Mouse (Mus musculus) adrenal gland, postnatal 14 days (tissue): ENCODE measurements at regions not wholly inside any gene's neighbourhood (a gene's known extent, or its start where the extent isn't known, plus 50 kb on each side); places are given as distances from the start of the nearest gene placed in this dataset.
A peak's percentile ranks its signal among the peaks of the same experiment; 100 is the strongest.

Experiments
- DNase-seq: peaks from one replicate; pipeline ENCODE4 v3.0.0; 2021; ENCODE audit warnings: mixed read lengths

DNA sequence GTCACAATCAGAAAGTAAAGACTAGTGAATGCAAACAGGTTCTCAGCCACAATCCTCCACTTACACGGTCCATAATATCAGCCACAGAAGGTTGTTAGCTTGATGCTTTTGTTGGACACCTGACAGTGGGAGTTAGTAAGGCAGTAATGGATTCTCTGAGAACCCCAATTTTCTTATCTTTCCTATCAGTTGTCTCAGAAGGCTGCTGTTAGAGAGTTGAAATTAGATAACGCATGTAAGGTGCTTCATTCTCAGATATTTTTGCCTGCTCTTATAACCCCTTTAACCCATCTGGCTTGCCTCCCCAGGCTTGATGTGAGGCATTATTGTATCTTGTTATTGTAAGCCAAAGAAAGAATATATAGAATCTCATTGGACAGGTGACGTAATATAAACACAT, 63.0 kb upstream of the Ube2e3 start:
- DNase-seq: no peak

- no peak for DNase-seq
Measured at GRCm38 (mm10) chr2:78803543-78803942, 64.4 kb upstream of the Ube2e3 start.

DNA sequence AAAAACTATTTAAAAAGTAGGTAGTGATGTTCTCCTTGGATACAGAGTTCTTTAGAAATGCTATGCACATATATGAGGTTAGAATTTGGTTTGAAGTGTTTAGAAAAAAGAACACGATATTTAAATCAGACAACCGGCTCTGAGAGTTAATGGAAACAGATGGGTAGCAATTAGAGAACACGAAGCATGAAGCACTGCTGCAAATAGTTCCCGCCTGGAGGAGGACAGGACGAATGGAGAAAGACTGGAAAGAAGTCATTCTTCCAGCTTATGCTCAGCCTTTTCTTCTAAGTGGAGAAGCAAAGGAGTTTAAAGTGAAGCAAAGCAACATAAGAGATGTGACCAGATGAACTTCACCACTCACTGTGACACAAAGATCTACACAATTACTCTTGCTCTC, 72.5 kb upstream of the Ube2e3 start:
- no peak for DNase-seq

DNA sequence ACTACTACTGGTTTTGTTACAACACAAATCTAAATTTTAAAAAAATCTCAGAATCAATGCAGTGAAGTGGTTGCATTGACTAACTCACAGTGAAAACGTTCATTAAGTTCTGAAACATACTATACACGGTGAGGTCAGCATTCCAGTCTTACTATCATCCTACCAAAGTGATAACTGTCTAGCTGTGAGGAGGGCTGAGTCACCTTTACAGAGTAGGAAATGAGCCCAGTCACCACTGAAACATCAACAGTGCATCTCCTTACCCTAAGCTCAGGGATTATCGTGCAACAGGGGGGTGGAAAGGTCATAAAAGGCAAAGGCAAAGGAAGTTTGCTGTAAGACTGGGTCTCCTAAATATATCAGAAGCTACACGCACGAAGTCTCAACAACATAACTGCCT, 73.2 kb upstream of the Ube2e3 start:
- no peak for DNase-seq

- no peak for DNase-seq
Measured at GRCm38 (mm10) chr2:78789124-78789523, 78.8 kb upstream of the Ube2e3 start.

DNA sequence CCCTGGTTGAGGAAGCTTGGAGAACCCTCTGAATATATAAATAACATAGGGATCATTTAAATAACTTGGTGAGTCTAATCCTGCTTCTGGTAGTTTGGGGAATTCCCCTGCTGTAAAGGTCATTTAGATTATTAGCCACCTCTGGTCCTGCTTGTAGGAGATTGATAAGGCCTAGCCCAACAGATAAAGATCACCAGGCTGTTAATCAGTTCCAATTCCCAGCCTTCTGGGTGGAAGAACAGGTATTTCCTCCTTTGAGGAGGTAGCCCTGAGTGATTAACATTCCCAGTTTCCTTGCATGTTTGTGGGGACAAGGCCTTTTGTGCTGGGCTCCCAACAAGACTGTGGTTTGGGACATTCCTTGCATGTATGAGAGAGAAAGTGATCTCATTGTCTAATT, 79.7 kb upstream of the Ube2e3 start:
- DNase-seq: no peak

DNA sequence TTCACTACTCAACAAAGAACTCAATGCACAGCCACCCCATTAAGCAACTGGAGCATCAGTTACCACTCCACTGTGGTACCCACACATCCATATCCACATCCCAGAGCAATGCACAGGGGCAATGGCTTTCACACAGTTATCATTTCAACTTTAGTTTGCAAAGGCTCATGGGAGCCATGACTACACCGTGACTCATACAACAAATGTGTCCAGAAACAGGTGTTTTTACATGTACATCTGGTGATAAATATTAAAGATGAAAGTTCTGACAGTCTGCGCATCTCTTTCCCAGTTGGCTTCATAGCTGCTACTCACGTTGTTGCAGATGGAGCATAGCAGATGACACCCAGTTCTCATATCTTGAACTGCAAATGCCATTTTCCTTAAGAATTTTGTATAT, 88.0 kb upstream of the Ube2e3 start:
- no peak for DNase-seq

- DNase-seq: no peak
Measured at GRCm38 (mm10) chr2:78777589-78777988, 90.3 kb upstream of the Ube2e3 start.

DNA sequence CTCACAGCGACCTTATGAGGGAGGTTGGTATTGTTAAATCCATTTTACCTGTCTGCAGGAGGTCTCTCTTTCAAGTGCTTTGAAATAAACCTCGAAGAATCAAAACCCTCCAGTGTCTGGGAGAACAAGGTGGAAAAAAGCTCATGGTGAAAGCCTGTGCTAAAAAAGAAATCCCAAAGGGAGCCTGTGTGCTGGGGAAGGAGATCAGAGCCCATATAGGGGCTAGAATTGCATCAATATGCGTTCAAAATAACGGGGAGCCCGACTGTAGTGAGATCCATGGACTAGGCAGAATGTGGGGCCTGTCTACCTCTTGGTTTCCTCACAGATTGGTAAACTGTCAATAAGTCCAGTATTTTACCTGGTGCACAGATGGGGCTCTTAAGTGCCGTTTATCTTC, 113.6 kb upstream of the Ube2e3 start:
- no peak for DNase-seq

GRCm38 (mm10) chr2:78753918-78754317, 114.0 kb upstream of the Ube2e3 start:
- no peak for DNase-seq

DNA sequence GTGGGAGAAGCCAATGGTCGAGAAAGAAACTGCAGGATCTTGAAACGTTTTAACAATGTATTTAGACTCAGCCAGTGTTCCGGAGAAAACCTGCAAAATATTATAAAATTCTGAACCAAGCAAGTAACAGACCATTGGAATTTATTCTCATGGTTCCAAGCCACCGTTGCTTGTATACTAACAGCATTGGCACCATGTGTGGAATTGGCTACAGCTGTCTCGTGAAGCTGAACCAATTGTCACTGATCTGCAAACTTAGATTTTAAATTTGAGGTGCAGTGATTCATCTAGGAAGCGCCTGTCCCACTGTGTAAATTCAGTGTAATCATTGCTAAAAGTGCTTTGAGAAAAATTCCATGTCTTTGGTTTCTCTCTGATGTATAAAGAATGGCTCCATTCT, 137.8 kb upstream of the Ube2e3 start:
- DNase-seq: no peak

DNA sequence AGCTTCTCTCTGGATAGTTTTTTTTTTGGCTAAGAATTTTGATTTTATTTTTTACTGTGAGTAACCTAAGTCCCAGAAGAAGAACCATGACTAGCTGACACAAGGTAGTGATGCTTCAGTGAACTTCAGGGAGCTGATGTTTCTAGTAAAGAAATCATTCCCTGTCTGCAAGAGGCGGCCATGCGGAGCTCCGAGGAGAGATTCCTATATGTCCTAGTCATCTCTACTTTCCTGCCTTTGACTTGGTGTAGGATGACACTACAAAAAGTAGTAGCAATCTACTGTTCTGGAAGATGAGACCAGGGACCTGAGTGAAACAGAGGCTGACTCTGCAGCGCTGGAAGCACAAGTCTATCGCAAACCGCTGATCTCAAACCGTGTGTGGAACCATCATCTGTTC, 141.9 kb upstream of the Ube2e3 start:
- no peak for DNase-seq

- DNase-seq: no peak
Measured at GRCm38 (mm10) chr2:78724416-78724815, 143.5 kb upstream of the Ube2e3 start.

DNA sequence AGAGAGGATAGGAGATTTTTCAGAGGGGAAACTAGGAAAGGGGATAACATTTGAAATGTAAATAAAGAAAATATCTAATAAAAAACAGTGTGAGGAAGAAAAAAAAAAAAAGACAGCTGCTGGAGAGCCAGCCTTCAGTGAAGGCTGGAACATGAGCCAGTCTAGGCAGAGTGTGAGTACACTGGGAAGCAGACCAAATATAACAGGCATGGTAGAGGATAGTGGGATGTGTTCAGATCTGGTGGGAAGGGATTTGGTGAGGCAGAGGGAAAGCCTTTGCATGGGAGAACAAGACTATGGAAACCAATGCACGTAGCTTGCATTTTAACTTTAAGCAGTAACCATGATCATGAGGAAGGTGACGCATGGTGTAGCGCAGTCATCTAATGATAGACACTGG, 144.5 kb upstream of the Ube2e3 start:
- no peak for DNase-seq

- DNase-seq: no peak
Measured at GRCm38 (mm10) chr2:78722739-78723138, 145.2 kb upstream of the Ube2e3 start.

GRCm38 (mm10) chr2:78718550-78718949, 149.4 kb upstream of the Ube2e3 start:
- no peak for DNase-seq

DNA sequence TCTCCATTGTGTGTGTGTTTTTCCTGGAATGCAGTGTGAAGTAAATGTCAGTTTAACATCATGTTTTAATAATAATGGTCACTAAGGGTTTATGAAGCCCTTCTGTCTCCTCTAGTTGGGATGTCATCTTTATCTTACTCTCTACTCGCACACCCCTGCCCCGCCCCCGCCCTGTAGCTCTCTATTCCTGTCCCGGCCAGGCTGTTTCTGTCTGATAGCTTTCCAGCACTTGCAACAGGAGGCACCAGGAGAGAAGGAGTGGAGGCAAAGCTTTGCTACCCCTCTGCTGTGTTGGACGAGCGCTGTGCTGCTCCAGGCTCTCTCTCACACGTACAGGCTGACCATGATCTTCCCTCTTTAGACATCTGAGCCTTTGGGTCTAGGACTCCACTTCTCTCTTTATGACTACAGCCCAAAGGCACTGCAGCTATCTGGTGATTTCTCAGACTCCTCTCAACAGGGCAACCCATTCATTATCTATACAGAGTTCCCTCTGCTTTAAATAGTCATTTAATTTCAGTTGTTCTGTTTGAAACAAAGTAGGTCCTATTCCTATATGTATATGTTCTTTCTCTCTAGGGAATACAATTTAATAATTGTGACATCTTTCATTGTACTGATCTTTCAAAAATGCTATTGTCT, 151.6 kb upstream of the Ube2e3 start:
- no peak for DNase-seq

DNA sequence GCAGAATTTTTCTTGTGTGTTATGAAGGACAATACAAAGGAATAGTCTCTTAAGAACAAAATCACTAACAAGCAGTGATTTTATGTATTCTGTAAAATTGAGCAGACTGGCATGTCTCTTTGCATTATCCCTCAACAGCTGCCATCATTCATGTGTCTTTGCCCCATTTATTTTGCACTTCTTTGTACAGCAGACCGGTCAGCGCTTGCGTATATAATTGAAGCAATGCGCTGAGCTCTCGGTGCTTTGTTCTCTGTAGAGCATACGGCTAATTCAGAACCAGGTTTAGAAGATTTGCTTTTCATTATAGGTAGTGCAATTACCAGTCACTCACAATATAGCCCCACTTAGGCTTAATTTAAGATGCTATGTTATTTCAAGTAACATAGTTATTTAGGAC, 173.1 kb upstream of the Ube2e3 start:
- DNase-seq: no peak

- no peak for DNase-seq
Measured at GRCm38 (mm10) chr2:78656668-78657067, 211.3 kb upstream of the Ube2e3 start.

- peak; percentile 54 for DNase-seq
Measured at GRCm38 (mm10) chr2:78655156-78655855, 212.6 kb upstream of the Ube2e3 start.

GRCm38 (mm10) chr2:78651549-78651948, 216.4 kb upstream of the Ube2e3 start:
- no peak for DNase-seq

GRCm38 (mm10) chr2:78640361-78640760, 227.6 kb upstream of the Ube2e3 start:
- DNase-seq: no peak

- DNase-seq: no peak
Measured at GRCm38 (mm10) chr2:78625264-78625663, 242.7 kb upstream of the Ube2e3 start.

GRCm38 (mm10) chr2:78606388-78606787, 261.5 kb upstream of the Ube2e3 start:
- DNase-seq: no peak
